Mouse (Mus musculus): Measurements from ENCODE around the gene Anxa1.

The Anxa1 gene

GRCm38 (mm10) chr19:20390455-20390994 lies at the start of gene Anxa1:
TSS of gene Anxa1 (minus strand) at chr19:20390944.
- DNase-seq (ENCODE audit: low read depth, low spot score), result peak; percentile 41

DNA sequence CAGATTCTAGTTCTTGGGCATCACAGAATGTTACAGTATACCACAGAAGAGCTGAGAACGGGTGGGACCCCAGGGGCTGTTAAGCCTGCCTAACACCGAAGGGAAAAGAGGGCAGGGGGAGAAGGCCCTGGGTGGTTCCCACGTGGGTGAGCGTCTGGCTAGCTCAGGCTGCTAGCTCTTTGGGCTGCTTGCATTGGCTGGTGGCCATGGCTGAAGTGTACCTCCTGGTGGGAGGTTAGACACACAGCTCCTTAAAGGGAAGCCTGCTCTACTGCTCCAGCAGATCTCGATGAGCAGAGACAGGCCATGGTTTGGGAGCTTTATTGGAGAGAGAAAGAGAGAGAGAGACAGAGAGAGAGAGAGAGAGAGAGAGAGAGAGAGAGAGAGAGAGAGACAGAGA lies 46.3 kb upstream of the Anxa1 start:
- DNase-seq (ENCODE audit: low read depth, low spot score), result no peak

- peak; percentile 55 for DNase-seq (ENCODE audit: low read depth, low spot score)
Measured at GRCm38 (mm10) chr19:20434541-20434940, 43.8 kb upstream of the Anxa1 start.

- DNase-seq (ENCODE audit: low read depth, low spot score), result no peak
Measured at GRCm38 (mm10) chr19:20433966-20434365, 43.2 kb upstream of the Anxa1 start.

- peak; percentile 27 for DNase-seq (ENCODE audit: low read depth, low spot score)
Measured at GRCm38 (mm10) chr19:20426443-20427161, 35.9 kb upstream of the Anxa1 start.

DNA sequence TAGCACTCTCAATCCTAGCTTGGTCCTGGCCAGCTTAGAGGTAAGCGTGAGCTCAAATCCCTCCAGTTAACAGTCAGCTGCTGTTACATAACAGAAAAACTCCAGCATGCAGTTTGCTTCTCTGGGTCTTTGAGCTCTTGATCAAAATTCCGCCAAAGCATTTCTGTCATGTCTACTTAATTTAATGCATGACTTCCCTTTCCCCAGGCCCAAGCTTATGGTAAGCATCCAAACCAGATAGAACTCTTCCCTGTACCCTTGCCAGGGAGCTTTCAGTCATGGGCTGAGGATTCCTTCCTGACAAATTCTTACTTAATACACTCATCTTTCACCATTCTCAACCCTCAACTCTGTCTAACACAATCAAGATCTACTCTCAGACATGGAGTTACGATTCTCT lies 20.5 kb upstream of the Anxa1 start:
- no peak for DNase-seq (ENCODE audit: low read depth, low spot score)

GRCm38 (mm10) chr19:20409541-20410528 lies 19.1 kb upstream of the Anxa1 start:
- DNase-seq (ENCODE audit: low read depth, low spot score), result no peak

GRCm38 (mm10) chr19:20406475-20406874 lies 15.7 kb upstream of the Anxa1 start:
- DNase-seq (ENCODE audit: low read depth, low spot score), result no peak

- DNase-seq (ENCODE audit: low read depth, low spot score), result no peak
Measured at GRCm38 (mm10) chr19:20405015-20405414, 14.3 kb upstream of the Anxa1 start.

DNA sequence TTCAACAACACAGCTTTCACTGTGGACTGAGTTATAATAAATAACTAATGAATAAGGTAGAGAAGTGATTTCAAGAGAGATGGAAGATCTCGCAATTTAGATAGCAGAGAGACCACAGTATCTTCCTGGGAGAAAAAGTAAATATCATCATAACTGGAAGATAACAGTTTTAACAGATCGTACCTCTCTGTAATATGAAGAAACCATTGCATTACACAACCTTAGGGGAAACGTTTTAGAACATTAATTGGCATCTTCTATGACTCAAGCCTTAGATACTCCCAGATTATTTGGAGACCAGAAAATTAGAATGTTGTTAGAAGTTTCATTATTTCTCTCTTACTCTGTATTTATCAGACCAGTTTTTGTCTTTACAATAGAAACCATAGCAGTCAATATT lies 13.0 kb upstream of the Anxa1 start:
- DNase-seq (ENCODE audit: low read depth, low spot score), result no peak

DNA sequence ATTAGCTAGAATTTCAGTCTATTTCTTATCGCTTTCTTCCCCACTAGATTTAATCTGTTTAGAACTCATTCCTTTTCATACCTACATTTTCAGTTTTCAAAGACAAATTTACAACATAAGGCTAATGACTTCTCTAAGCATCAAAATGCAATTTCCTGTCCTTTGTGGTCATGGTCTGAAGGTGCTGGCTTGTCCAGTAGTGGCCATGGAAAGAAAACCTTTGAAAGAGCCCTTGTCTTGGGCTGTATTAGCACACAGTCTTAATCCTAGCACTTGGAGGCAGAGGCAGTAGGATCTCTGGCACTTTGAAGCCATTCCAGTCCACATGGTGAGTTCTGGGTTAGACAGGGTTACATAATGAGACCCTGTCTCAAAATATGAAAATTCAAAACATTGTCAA lies 12.5 kb upstream of the Anxa1 start:
- DNase-seq (ENCODE audit: low read depth, low spot score), result no peak

- no peak for DNase-seq (ENCODE audit: low read depth, low spot score)
Measured at GRCm38 (mm10) chr19:20402516-20403200, 11.9 kb upstream of the Anxa1 start.

- no peak for DNase-seq (ENCODE audit: low read depth, low spot score)
Measured at GRCm38 (mm10) chr19:20401961-20402360, 11.2 kb upstream of the Anxa1 start.

DNA sequence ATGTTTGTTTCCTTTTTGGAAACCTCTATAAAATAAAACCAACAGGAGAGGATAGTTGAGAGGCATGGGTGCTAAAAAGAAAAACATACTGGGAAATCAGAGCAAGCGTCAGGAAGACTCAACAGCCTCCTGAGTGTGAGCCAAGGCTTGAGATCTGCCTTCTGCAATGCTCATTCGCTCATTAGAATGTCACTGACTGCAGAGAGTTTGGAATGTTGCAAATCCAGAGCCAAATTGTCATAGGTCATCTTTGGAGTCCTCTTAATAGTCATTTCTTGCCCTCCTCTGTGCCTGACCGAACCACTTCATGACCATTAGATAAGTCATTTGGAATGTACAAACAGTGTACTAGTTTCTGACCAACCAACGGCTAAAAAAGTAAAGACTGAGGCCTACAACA lies 8.4 kb upstream of the Anxa1 start:
- no peak for DNase-seq (ENCODE audit: low read depth, low spot score)

GRCm38 (mm10) chr19:20397092-20397491 lies 6.3 kb upstream of the Anxa1 start:
- DNase-seq (ENCODE audit: low read depth, low spot score), result no peak

DNA sequence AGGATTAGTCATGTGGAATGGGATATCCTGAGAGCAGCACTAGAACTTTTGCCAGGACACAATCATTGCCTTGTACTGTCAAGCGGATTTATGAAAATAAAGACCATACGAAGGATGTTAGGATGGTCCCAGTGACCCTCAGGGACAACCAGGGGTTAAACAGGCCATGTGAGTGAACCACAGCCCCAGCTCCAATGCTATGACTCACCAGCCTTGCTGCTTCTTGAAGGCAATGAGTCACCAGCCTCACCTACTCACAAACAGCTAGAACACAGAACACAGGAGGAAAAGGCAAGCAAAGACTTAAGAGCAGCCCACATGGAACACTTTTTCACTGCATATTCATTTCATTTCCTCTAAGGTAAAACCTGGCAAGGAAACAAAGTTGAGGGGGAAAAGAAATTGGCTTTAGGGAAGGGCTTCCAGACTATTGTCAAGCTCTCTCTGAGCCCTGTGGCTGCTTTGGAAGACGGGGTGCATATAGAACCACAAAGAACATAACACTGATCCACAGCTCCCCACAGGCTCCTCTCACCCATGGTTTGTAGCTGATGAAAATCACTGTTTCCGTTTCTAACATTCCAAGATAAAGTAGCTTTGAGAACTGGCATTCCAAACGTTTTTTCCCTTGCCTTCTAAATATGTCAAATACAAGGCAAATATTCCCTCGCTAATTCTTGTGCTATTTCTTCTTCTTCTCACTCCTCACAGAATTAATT lies 3.0 kb upstream of the Anxa1 start:
- DNase-seq (ENCODE audit: low read depth, low spot score), result no peak

GRCm38 (mm10) chr19:20389723-20390122 lies 1.0 kb downstream of the Anxa1 start:
- no peak for DNase-seq (ENCODE audit: low read depth, low spot score)

GRCm38 (mm10) chr19:20389245-20389644 lies 1.5 kb downstream of the Anxa1 start:
- no peak for DNase-seq (ENCODE audit: low read depth, low spot score)

DNA sequence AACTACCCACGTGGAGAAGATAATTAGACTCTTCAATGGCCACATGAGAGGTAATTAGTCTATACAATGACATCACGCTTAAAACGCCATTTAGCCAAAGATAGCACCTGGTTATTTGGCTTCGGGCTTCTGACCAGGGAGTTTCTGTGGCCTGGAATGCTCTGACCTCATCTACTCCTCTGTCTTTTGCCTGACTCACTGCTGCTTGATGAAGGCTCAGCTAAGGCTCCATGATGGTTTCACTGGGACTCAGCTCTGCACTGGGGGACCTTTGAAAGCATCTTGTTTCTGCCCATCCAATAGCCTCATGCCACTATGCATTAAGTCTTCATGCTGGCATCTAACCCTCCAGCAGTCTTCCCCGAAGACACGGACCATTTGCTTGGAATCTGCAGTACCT lies 2.5 kb downstream of the Anxa1 start:
- no peak for DNase-seq (ENCODE audit: low read depth, low spot score)

DNA sequence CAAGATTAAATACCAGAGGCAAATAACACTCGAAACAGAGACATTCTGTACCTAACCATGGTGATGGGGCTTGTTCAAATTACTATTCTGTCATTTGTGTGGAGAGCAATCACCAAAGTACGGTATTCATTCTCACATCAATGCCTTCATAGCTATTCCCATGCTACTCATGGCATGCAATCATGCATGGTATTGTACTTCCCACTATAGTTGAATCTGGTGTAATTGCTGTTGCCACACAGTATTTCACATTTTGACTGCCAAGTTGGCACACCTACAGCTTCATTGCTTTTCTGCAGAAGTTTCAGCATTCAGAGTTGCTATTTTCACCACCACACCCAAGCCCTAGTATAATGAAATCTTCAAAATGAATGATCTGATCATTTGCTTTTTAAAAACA lies 4.4 kb downstream of the Anxa1 start:
- DNase-seq (ENCODE audit: low read depth, low spot score), result no peak

DNA sequence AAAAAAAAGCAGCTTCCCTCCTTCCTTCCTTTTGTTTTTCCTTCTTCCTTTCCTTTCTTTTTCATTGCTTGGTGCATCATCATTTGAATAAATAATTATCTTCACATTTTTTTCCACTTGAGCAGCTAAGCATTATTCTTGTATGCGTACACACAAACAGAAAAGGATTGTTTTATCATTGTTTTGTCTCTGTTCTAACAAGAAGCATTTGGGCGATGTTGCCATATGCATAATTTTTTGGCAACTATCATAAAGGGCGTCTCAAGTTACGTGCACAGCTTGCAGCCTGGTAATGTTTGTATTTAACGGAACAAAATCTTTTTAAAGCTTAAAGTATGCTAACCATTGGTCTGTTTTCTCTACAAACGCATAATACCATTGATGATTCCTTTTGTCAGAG lies 5.1 kb downstream of the Anxa1 start:
- DNase-seq (ENCODE audit: low read depth, low spot score), result no peak
